Mouse (Mus musculus) ES-E14 (cell line): ENCODE measurements around the gene Arl4d. TPM values are rescaled to one million over a fixed set of nuclear protein-coding genes. Genes with fewer than 3 reads are reported as not detected.

Experiments
- DNase-seq: peaks from one replicate; pipeline ENCODE4 v3.0.0-alpha.2; 2013; ENCODE audit warnings: low read depth, low spot score
- H3K27ac ChIP-seq: 2 replicates; pipeline ENCODE4 v1.5.1; 2012; ENCODE audit warnings: low read depth, mild to moderate bottlenecking, low read length, moderate library complexity, mixed read lengths; ENCODE audit not compliant: poor library complexity, insufficient read depth, severe bottlenecking
- H3K36me3 ChIP-seq: 2 replicates; pipeline ENCODE4 v1.6.1; 2012; ENCODE audit warnings: mild to moderate bottlenecking, low read length, moderate library complexity, mixed read lengths; ENCODE audit not compliant: control insufficient read depth, poor library complexity, insufficient read depth, severe bottlenecking
- H3K4me1 ChIP-seq, 2 experiments: fragments of 150-350 bp in 1 of 2; sonication (generic) in 1 of 2; 2 replicates each; pipeline ENCODE4 v1.6.1; 2012; ENCODE audit warnings: low read length in 2 of 2, mild to moderate bottlenecking in 1 of 2, mixed read lengths in 1 of 2; ENCODE audit not compliant: control insufficient read depth in 2 of 2, insufficient read depth in 2 of 2, poor library complexity in 1 of 2
- H3K4me3 ChIP-seq, 2 experiments: fragments of 150-350 bp in 1 of 2; sonication (generic) in 1 of 2; 2 replicates each; pipeline ENCODE4 v1.5.1; 2012; ENCODE audit warnings: low read length in 2 of 2, low read depth in 1 of 2, mild to moderate bottlenecking in 1 of 2, mixed read lengths in 1 of 2; ENCODE audit not compliant: insufficient read depth in 1 of 2, poor library complexity in 1 of 2, severe bottlenecking in 1 of 2
- H3K9ac ChIP-seq: 2 replicates; pipeline ENCODE4 v1.6.1; 2012; ENCODE audit warnings: low read depth, mild to moderate bottlenecking, low read length, mixed read lengths; ENCODE audit not compliant: poor library complexity, insufficient read depth, severe bottlenecking
- H3K9me3 ChIP-seq: fragments of 150-350 bp; sonication (generic); 2 replicates; pipeline ENCODE4 v1.6.1; 2012; ENCODE audit warnings: low read depth, mild to moderate bottlenecking, low read length; ENCODE audit not compliant: control insufficient read depth, insufficient read depth
- CHD2 ChIP-seq: IDR thresholded peaks from 2 replicates; pipeline ENCODE4 v1.6.1; 2014; ENCODE audit warnings: mild to moderate bottlenecking, low read depth, low read length, inconsistent platforms
- HCFC1 ChIP-seq: IDR thresholded peaks from 2 replicates; pipeline ENCODE4 v1.6.1; 2012; ENCODE audit warnings: low read length, inconsistent platforms, borderline replicate concordance; ENCODE audit not compliant: insufficient read depth
- MAFK ChIP-seq: IDR thresholded peaks from 2 replicates; pipeline ENCODE4 v1.6.1; 2014; ENCODE audit warnings: mild to moderate bottlenecking, low read depth, low read length, inconsistent platforms; ENCODE audit not compliant: insufficient read depth
- ZC3H11A ChIP-seq: IDR thresholded peaks from 2 replicates; pipeline ENCODE4 v1.6.1; 2012; ENCODE audit warnings: low read depth, mild to moderate bottlenecking, inconsistent platforms, low read length, borderline replicate concordance
- ZNF384 ChIP-seq: IDR thresholded peaks from 2 replicates; pipeline ENCODE4 v1.6.1; 2012; ENCODE audit warnings: low read depth, low read length, inconsistent platforms
- in situ Hi-C, 2 experiments: fragments of 600-800 bp; cut with MboI; formaldehyde crosslinking; loops; one replicate each; pipeline ENCODE4 v1.15.1; 2025; ENCODE audit warnings: low sequenced_read_pairs in 2 of 2, inconsistent platforms in 1 of 2; ENCODE audit not compliant: unreplicated experiment in 2 of 2
- total RNA-seq: library from RNA; depleted of rRNA; stranded (reverse); fragments of 300-350 nt; gene quantifications from 2 replicates; pipeline ENCODE4 v1.2.3, GENCODE M21; 2012; rRNA removed

Gene Arl4d
- total RNA-seq, 1 experiment, result 13.8 TPM

GRCm38 (mm10) chr11:101708482-101708881 is 43.1 kb downstream of the Arl4d start:
- Histone ChIP-seq H3K27ac (no peak overlapping the region), H3K36me3 (no peaks in the 10 kb centered on the region), H3K4me1 (peaks cover 0 to 19% of the 10 kb centered on the region in 2 experiments; a peak in 2 of 4 replicates), H3K4me3 (no peak overlapping the region), H3K9me3 (no peaks in the 10 kb centered on the region), H3K9ac (no peak overlapping the region)
- in situ Hi-C loops, result no loop called here
- TF ChIP-seq MAFK, result 0 out of 2 replicates have a peak, but pooled peaks have one; percentile 46
- TF ChIP-seq HCFC1, result no peak
- no peak for DNase-seq

- H3K36me3 ChIP-seq, result no peaks in the 10 kb centered on the region
- TF ChIP-seq ZNF384 (no peak), HCFC1 (no peak), ZC3H11A (no peak), MAFK (no peak), CHD2 (no peak)
- in situ Hi-C loops, result no loop called here
- no peak overlapping the region for H3K27ac ChIP-seq
- no peak overlapping the region for H3K4me3 ChIP-seq
- no peaks in the 10 kb centered on the region for H3K9me3 ChIP-seq
- H3K4me1 ChIP-seq, result peaks cover 0 to 12% of the 10 kb centered on the region in 2 experiments; a peak in 2 of 4 replicates
- no peak for DNase-seq
- no peak overlapping the region for H3K9ac ChIP-seq
These were observed 47.5 kb downstream of the Arl4d start for GRCm38 (mm10) chr11:101712811-101713210.

GRCm38 (mm10) chr11:101714012-101714411 is 48.7 kb downstream of the Arl4d start:
- Histone ChIP-seq H3K9ac (no peak overlapping the region), H3K36me3 (no peaks in the 10 kb centered on the region), H3K4me3 (no peak overlapping the region), H3K4me1 (peaks cover 0 to 5% of the 10 kb centered on the region in 2 experiments; a peak in 1 of 4 replicates), H3K27ac (no peak overlapping the region), H3K9me3 (no peaks in the 10 kb centered on the region)
- in situ Hi-C loops, result no loop called here
- no peak for DNase-seq
- TF ChIP-seq HCFC1 (no peak), ZNF384 (no peak), CHD2 (no peak), MAFK (no peak), ZC3H11A (no peak)

Other genes starting within 250 kb of the Arl4d start
- gene Aarsd1, start 247.9 kb upstream of the Arl4d start, total RNA-seq, result 73.2 and 79.4 TPM in 2 replicates
- gene Gm27029, start 240.7 kb upstream of the Arl4d start, total RNA-seq, result 1.3 and 5.4 TPM in 2 replicates
- gene Rundc1, start 240.5 kb upstream of the Arl4d start, total RNA-seq, result 6.9 and 7.6 TPM in 2 replicates
- gene Ptges3l, start 240.2 kb upstream of the Arl4d start, total RNA-seq, result 3.2 and 3.4 TPM in 2 replicates
- gene Rpl27, start 223.2 kb upstream of the Arl4d start, total RNA-seq, result 1,298 and 1,307 TPM in 2 replicates
- 5.0 and 9.1 TPM in 2 replicates for gene Ifi35, start 217.1 kb upstream of the Arl4d start, total RNA-seq
- 8.9 and 10.4 TPM in 2 replicates for gene Rnd2, start 200.5 kb upstream of the Arl4d start, total RNA-seq
- 41.9 and 57.5 TPM in 2 replicates for gene Vat1, start 199.3 kb upstream of the Arl4d start, total RNA-seq
- 61.1 and 63.5 TPM in 2 replicates for gene Brca1, start 113.6 kb upstream of the Arl4d start, total RNA-seq
- 101 and 103 TPM in 2 replicates for gene Nbr1, start 113.4 kb upstream of the Arl4d start, total RNA-seq
- gene Tmem106a, start 83.3 kb upstream of the Arl4d start, total RNA-seq, result 5.8 and 7.0 TPM in 2 replicates
- not detected in 2 replicates for gene Gm11634, start 66.3 kb upstream of the Arl4d start, total RNA-seq
- 81.1 and 99.0 TPM in 2 replicates for gene Rdm1, start 38.3 kb upstream of the Arl4d start, total RNA-seq
- 43.6 and 51.7 TPM in 2 replicates for gene Dhx8, start 67.4 kb downstream of the Arl4d start, total RNA-seq
- 78.8 and 84.0 TPM in 2 replicates for gene Etv4, start 119.8 kb downstream of the Arl4d start, total RNA-seq
- gene Meox1, start 228.8 kb downstream of the Arl4d start, total RNA-seq, result 0.32 and 0.36 TPM in 2 replicates